Mouse (Mus musculus) lung, postnatal 10 days (tissue): ENCODE data around the gene Cct8l1.

ENCODE experiments used
- DNase-seq: peaks from one replicate; pipeline ENCODE4 v3.0.0; 2021

The Cct8l1 gene

DNA sequence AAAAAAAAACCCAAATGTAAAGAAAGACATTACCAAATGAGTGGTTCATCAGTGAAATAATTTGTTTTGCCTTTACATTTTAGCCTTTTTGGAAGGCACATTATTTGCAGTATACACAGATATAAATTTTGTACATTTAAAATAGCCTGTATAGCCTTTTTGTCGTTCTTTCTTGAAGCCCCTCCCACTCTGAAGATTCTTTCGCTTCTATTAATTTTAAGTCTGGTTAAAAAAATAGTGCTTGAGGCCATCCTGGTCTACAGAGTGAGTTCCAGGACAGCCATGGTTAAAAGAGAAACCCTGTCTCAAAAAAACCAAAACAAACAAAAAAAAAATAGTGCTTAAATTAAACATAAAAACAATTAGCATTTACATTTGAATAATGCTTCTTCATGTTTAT, 14.8 kb downstream of the Cct8l1 start:
- no peak for DNase-seq

DNA sequence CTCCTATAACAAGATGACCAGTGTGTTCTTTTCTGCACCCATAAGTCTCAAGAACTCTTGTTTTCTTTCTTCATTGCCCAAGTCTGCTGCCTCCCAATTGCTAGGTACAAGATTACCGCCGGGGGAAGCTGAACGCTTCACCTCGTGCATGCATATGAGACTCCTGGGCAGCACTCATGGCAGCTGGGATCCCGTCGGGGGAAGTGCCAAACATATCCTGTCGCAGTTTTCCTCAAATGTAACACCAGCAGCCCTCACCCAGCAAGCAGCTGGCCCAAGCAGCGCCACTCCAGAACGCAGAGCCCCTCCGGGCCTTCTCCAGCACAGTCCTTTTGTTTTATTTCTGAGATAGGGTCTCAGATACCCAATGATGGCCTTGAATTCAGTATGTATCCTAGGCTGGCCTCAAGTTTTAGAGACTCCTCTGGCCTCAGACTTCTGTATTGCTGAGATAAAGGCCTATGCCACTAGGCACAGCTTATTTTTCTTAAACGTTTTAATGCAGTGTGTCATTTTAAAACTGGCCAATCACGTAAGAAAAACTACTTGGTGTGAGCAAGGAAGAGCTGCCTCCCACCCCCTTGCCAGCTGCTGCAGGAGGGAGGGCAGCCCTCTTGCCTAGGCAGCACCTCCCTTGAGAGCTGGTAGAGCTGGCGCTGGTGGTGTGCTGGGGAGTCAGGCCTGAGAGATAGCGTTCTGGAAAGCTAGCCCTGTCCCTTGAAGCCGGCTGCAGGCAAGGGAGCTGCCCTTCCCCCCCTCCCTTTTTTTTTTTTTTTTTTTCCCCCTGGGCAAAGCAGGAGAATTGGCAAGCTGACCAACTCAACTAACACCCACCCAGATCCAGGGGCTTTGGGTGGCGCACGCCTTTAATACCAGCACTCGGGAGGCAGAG, 16.6 kb downstream of the Cct8l1 start:
- no peak for DNase-seq

DNA sequence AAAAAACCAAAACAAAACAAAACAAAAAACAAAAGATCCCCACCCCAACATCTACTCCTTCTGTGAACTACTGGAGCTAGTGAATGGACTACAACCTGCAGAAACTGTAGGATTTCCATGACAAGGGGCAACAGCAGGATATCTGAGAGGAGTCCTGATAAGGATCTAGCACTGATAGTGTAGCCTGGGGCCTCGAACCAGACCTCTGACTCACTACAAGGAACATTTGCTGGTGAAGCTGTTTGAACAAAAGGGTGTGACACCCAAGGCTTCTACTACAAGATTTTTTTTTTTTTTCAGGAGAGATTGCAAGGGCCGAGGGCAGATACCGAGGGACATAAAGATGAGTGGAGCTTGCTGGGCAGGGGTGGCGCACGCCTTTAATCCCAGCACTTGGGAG, 17.4 kb downstream of the Cct8l1 start:
- DNase-seq = no peak

GRCm38 (mm10) chr5:25535566-25535965, 19.7 kb downstream of the Cct8l1 start:
- no peak for DNase-seq

DNA sequence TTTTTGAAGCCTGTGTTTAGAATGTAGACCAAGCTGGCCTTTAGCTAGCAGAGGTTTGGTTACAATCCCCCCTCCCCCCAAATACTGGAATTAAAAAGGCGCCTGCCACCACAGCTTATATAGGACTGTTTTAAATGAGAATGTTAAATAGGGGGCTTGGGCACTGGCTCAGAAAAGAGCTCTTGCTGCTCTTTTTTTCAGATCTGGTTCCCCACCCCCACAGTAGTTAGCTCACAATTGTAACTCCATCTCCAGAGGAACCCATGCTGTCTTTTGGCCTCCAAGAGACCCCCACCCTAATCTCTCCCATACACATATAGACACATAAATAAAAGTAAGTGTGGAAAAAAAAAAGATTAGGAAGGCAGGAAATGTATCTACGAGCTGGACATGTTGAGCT, 20.6 kb downstream of the Cct8l1 start:
- DNase-seq = no peak

DNA sequence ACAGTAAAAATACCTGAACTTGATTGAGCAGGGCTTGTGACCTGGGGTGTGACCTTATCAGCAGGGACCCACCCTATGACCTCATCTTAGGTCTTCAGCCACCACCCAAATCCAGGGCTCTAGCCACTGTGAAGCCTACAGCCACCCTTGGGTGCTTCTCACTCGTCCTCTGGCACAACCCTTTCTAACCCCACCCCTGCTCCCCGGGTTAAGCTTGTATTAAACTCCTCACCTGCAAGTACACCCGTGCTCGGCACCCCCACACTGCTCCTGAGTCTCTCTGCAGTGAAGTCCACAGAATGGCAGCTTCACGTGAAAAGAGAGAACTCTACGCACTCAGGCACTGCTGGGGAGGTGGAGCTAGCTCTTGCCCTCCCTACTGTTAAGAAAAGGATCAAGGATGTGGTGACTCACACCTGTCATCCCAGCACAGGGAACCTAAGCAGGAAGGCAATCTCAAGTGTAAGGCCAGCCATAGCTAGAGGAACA, 21.1 kb downstream of the Cct8l1 start:
- no peak for DNase-seq

DNA sequence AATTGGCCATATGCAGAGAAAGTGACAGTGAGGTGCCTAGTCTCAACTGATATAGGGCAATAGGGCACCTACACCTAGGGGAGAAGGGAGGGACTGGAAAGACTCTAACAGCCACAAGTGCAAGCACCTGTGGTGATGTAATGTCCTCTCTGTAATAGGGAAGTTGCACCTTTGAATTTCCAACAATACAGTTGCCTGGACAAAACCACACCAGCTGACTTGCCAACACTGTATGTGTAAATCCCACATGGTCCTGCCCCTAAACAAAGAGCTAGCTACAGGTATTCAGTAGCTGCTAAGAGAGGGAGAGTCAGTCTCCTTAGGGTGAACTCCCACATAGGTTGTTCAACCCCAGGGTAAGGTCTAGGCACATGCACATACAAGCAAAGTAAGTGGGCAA, 24.5 kb downstream of the Cct8l1 start:
- no peak for DNase-seq

GRCm38 (mm10) chr5:25540921-25541320, 25.1 kb downstream of the Cct8l1 start:
- DNase-seq = no peak

- DNase-seq = no peak
Measured at GRCm38 (mm10) chr5:25541661-25542060, 25.8 kb downstream of the Cct8l1 start.

GRCm38 (mm10) chr5:25544061-25544460, 28.2 kb downstream of the Cct8l1 start:
- peak; percentile 60 for DNase-seq

GRCm38 (mm10) chr5:25544566-25544965, 28.7 kb downstream of the Cct8l1 start:
- DNase-seq = peak; percentile 24

DNA sequence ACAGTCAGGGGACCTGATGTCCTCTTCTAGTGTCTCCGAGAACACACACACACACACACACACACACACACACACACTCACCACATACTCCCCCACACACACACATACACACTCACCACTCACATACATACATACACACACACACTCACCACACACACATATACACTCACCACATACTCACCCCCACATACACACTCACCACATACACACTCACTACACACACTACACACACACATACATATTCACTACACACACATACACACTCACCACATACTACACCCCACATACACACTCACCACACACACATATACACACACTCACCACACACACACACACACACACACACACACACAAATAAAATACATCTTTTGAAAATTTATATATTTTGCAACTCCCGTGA, 31.0 kb downstream of the Cct8l1 start:
- DNase-seq = no peak

GRCm38 (mm10) chr5:25550912-25551311, 35.0 kb downstream of the Cct8l1 start:
- no peak for DNase-seq

DNA sequence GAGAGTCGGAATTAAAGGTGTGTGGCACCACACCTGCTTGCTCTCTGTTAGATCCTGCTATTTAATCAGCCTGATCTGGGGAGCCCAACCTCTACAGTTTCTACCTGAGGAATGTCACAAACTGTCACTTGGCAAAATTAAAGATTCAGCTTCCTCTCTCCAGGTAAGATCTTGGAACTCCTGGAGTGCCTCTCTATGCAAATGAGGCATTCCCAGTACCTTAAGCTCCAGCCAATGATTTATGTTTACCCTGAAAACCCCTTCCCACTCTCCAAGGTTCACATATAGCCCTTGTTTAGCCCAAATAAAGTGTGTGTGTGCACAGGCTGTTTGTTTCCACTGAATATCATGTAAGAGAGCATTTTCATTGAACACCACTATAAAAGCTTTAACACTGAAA, 38.3 kb downstream of the Cct8l1 start:
- DNase-seq = no peak

DNA sequence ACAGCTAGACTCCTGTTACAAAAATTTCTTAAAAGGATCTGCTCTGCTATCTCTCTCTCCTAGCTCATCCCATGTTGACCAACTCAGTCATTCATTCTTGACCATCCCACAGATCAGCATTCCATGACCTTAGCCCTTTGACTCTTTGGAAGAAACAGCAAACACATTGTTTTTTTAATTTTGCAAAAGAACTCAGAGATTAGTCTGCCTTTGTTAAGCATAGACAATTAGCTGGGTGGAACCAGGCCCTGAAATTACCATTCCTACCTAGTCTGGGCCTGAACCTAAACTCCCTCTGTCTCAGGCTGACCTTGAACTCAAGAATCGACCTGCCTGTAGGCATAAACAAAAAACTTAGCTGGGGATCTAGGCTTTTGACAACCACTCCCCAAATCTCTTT, 38.8 kb downstream of the Cct8l1 start:
- no peak for DNase-seq

DNA sequence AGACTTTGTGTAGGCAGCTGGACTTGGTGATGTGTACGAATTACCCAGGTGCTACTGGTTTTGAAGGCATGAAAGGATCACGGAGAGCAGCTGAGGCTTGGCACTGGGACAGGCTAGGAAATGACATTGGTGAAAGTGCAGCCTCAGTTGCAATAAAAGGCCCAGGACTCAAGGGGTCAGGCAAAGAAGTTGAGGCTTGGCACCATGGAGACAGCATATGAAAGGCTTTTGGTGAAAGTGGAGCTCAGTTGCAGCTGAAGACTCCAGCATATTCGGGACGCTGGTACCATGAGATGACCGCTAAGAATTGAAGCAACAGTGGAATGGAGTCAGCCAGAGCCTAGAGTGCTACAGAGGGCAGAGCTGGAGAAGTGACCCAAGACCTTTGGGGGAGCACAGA, 39.8 kb downstream of the Cct8l1 start:
- DNase-seq = no peak

GRCm38 (mm10) chr5:25556363-25556762, 40.5 kb downstream of the Cct8l1 start:
- no peak for DNase-seq
